Mouse (Mus musculus): ENCODE measurements at regions not wholly inside any gene's neighbourhood (a gene's known extent, or its start where the extent isn't known, plus 50 kb on each side); places are given as distances from the start of the nearest gene placed in this dataset.

DNA sequence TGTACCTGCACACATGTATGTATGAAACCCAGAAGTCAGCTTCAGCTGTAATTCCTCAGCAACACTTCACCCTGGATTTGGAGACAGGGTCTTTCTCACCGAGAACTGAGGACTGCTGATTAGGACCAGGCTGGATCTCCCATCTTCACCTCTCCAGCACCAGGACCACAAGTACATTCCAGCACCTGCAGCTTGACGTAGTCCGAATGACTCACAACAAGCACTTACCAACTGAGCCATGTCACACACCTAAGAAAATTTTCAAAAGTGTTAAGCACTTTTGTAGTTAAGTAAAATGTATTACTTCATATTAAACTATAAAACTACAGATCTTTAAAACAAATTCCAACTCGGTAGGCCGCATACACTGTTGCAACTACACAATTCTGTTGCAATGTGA is 158.1 kb downstream of the Spry2 start:
- TF ChIP-seq NELFE (IDR thresholded peaks at IDR 0.05; ENCODE audit: low read depth, low read length) (no peak), ZMIZ1 (IDR thresholded peaks at IDR 0.05; ENCODE audit: low read depth, low read length) (no peak), RAD21 (IDR thresholded peaks at IDR 0.05; ENCODE audit: low read depth, low read length) (no peak), EP300 (IDR thresholded peaks at IDR 0.05; ENCODE audit: low read length) (no peak), CTCF (conservative IDR thresholded peaks at IDR 0.05 in 1 of 2, IDR thresholded peaks at IDR 0.05 in 1 of 2; ENCODE audit: low read depth in 2 of 2, low read length in 2 of 2) (no peak), USF1 (IDR thresholded peaks at IDR 0.05; ENCODE audit: low read depth, low read length) (no peak), MAFK (IDR thresholded peaks at IDR 0.05; ENCODE audit: insufficient replicate concordance, low read length) (no peak), ELF1 (IDR thresholded peaks at IDR 0.05; ENCODE audit: low read depth, low read length) (no peak)

Data from CH12.LX (cell line).